Mouse (Mus musculus): ENCODE data around the gene Bin2. TPM values are rescaled to one million over a fixed set of nuclear protein-coding genes. Genes with fewer than 3 reads are reported as not detected.

Bin2 gene
- polyA plus RNA-seq, 1 experiment: 23.9 TPM

DNA sequence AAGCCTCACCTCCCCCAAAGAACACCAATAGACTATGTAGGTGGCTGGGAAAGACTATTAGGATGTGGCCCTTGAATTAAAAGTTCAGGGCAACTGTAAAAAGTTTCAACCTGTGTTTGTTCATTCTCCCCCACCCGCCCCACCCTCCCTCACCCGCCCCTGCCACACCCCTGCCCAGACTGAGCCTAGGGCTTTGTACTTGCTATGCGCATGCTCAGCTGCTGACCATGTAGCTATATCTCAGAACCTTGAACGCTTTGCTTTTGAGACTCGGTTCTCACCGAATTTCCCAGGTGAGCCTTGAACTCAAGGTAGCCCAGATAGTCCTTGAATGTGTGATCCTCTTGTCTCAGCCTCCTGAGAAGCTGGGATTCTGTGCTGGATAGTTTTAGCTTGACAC lies 32.5 kb upstream of the Bin2 start:
- WGBS: 72% methylated on average over 6 of the region's 6 CpGs
- Histone ChIP-seq H3K4me1 (ENCODE audit: control insufficient read depth, insufficient read depth, low read length) (no peaks in the 10 kb centered on the region), H3K4me3 (replicated peaks; ENCODE audit: extremely low read depth, low read depth, low read length) (no peak overlapping the region)
- TF ChIP-seq POLR2A (IDR thresholded peaks at IDR 0.05; ENCODE audit: borderline replicate concordance, extremely low read depth, low read depth, low read length) (no peak), CTCF (IDR thresholded peaks at IDR 0.05; ENCODE audit: insufficient read depth, low read length) (no peak)
- no peak for DNase-seq

DNA sequence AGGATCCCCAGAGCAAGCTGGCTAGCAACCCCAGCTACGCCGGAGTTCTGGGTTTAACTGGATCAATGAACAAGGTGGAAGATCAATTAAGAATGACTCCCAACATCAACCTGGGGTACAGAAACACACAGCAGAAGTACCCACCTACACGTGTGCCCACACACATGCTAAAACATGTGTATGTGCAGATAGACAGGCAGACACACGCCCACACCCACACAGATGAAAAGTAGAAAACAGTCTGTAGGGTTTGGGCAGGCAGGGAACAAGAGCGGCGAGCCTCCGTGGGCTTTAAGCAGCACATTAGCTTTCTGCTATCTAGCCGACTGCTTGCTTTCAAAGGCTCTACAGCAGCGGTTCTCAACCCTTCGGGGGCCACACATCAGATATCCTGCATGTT lies 31.8 kb upstream of the Bin2 start:
- H3K4me1 ChIP-seq (ENCODE audit: control insufficient read depth, insufficient read depth, low read length): no peaks in the 10 kb centered on the region
- no peak overlapping the region for H3K4me3 ChIP-seq (replicated peaks; ENCODE audit: extremely low read depth, low read depth, low read length)
- WGBS: 67% methylated on average over 10 of the region's 10 CpGs
- TF ChIP-seq POLR2A (IDR thresholded peaks at IDR 0.05; ENCODE audit: borderline replicate concordance, extremely low read depth, low read depth, low read length): no peak
- TF ChIP-seq CTCF (IDR thresholded peaks at IDR 0.05; ENCODE audit: insufficient read depth, low read length): no peak
- no peak for DNase-seq

DNA sequence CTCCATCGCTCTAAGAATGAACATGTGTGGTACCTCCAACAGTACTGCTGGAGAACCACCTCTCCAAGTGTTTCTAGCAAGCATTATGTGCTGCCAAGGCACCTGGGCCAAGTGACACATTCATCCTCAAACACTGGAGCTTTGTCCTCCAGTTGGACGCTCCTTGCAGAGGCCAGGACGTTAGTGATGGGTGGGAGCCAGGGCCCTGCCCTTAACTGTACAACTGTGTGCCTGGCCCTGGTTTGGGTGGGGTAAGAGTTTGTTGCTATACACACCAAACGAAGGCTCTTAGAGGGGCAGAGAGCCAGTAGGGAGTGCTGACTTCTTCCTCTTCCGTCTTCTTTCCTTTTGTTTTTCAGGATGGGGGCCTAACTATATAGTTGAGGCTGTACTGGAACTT lies 31.1 kb upstream of the Bin2 start:
- H3K4me3 ChIP-seq (replicated peaks; ENCODE audit: extremely low read depth, low read depth, low read length): no peak overlapping the region
- no peaks in the 10 kb centered on the region for H3K4me1 ChIP-seq (ENCODE audit: control insufficient read depth, insufficient read depth, low read length)
- 49% methylated on average over 5 of the region's 5 CpGs for WGBS
- TF ChIP-seq POLR2A (IDR thresholded peaks at IDR 0.05; ENCODE audit: borderline replicate concordance, extremely low read depth, low read depth, low read length): no peak
- TF ChIP-seq CTCF (IDR thresholded peaks at IDR 0.05; ENCODE audit: insufficient read depth, low read length): no peak
- DNase-seq: no peak

DNA sequence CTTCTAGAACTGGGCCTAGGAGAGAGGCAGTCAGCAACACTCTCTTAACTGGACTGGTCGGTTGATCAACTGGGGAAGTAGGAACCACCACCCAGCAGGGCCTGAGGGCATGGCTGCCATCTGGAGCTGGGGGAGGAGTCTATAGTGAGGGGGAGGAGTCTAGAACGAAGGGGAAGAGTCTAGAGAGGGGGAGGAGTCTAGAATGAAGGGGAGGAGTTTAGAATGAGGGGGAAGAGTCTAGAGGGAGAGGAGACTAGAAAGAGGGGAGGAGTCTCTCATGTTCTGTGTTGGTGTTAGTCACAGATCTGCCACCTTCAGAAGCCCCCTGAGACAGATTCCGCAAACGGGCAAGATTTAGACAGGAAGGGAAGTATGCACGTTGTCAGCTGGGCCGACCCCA lies 30.0 kb upstream of the Bin2 start:
- no peak for TF ChIP-seq POLR2A (IDR thresholded peaks at IDR 0.05; ENCODE audit: borderline replicate concordance, extremely low read depth, low read depth, low read length)
- no peak for TF ChIP-seq CTCF (IDR thresholded peaks at IDR 0.05; ENCODE audit: insufficient read depth, low read length)
- DNase-seq: no peak
- Histone ChIP-seq H3K4me3 (replicated peaks; ENCODE audit: extremely low read depth, low read depth, low read length) (no peak overlapping the region), H3K4me1 (ENCODE audit: control insufficient read depth, insufficient read depth, low read length) (no peaks in the 10 kb centered on the region)
- WGBS: 56% methylated on average over 6 of the region's 6 CpGs

DNA sequence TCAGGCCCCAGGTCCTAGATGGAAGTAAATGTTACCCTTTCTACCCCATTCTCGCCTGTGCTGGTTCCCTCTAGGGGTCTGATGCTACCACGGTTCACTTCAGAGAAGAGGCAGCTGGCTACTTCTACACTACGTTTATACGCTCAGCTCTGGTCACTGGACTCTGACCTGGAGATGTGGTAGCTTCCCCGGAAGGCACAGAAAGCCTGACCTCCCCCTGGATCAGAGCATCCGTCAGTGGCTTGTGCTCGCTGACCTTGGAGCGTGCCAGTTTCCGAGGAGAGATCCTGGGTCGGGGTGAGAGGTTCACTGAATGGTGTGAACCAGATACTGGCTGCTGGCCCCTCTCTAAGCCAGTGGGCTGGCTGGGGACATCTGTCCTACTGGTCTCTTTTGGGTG lies 28.7 kb upstream of the Bin2 start:
- H3K4me3 ChIP-seq (replicated peaks; ENCODE audit: extremely low read depth, low read depth, low read length): no peak overlapping the region
- 67% methylated on average over 10 of the region's 10 CpGs for WGBS
- no peak for TF ChIP-seq POLR2A (IDR thresholded peaks at IDR 0.05; ENCODE audit: borderline replicate concordance, extremely low read depth, low read depth, low read length)
- TF ChIP-seq CTCF (IDR thresholded peaks at IDR 0.05; ENCODE audit: insufficient read depth, low read length): no peak
- no peak for DNase-seq
- H3K4me1 ChIP-seq (ENCODE audit: control insufficient read depth, insufficient read depth, low read length): no peaks in the 10 kb centered on the region

DNA sequence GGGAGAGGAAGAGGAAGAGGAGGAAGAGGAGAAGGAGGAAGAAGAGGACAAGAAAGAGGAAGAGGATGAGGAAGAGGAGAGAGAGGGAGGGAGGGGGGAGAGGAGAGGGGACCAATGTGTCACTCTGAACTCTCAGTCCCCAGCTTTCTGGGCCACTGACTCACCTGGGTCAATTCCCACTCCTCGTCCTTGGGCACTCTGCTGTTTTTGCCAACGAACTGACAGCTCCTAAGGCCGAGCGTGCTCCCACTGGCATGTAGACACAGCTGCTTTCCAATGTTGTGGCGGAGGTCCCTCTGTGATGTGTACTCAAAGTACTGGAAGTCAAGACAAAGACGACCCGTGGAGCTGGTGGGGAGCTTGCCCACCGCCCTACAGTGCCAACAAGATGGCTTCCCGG lies 25.1 kb upstream of the Bin2 start:
- DNase-seq: no peak
- no peak for TF ChIP-seq POLR2A (IDR thresholded peaks at IDR 0.05; ENCODE audit: borderline replicate concordance, extremely low read depth, low read depth, low read length)
- no peak for TF ChIP-seq CTCF (IDR thresholded peaks at IDR 0.05; ENCODE audit: insufficient read depth, low read length)
- no peak overlapping the region for H3K4me3 ChIP-seq (replicated peaks; ENCODE audit: extremely low read depth, low read depth, low read length)
- H3K4me1 ChIP-seq (ENCODE audit: control insufficient read depth, insufficient read depth, low read length): no peaks in the 10 kb centered on the region
- 83% methylated on average over 9 of the region's 9 CpGs for WGBS

DNA sequence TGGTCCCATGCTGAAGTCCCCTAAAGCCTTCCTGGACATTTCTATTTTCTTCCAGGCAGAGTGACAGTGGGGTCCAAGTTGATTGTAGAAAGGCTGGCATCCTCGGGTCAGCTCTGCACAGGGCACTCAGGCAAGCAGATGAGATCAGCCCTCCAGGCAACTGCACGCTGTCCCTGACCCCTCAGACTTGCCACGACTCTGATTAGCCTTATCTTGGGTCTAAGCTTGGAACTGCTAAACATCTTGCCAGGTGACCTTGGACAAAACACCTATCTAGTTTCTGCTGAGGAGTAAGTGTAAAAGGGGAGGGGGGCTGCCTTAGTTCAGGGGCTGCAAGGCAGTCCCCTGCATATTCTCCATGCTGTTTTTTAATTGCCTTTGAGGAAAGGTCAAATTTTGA lies 22.6 kb upstream of the Bin2 start:
- TF ChIP-seq CTCF (IDR thresholded peaks at IDR 0.05; ENCODE audit: insufficient read depth, low read length): no peak
- TF ChIP-seq POLR2A (IDR thresholded peaks at IDR 0.05; ENCODE audit: borderline replicate concordance, extremely low read depth, low read depth, low read length): no peak
- H3K4me1 ChIP-seq (ENCODE audit: control insufficient read depth, insufficient read depth, low read length): no peaks in the 10 kb centered on the region
- no peak overlapping the region for H3K4me3 ChIP-seq (replicated peaks; ENCODE audit: extremely low read depth, low read depth, low read length)
- no peak for DNase-seq
- 39% methylated on average over 3 of the region's 3 CpGs for WGBS

DNA sequence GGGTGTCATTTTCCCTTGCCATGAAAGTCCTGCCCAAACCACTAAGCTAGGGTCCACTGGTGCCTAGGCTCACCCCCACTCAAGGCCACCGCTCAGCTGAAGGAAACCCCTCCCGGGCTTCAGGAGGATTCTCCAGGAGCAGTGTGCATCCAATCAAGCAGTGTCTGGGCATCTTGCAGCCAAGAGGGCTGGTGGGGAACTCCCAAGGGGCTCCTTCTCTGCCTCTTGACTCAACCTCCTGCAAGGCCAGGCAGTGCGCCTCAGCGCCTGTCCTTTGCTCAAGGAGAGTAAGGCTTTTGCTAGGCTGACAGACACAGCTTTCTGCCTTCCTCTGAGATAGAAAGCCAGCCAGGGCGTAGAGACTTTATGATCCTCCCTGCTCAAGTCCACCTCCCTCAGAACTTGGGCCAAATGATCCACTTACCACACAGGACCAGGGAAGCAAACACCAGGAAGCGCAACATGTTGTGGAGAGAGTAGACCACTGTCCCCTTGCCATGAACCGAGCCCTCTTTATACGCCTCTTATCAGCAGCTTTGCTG lies 18.1 kb upstream of the Bin2 start, which contains the start of gene Cela1:
Gene Cela1, minus strand, starts transcription at position 492 of the 542 bp plus-strand sequence.
- no peak for TF ChIP-seq CTCF (IDR thresholded peaks at IDR 0.05; ENCODE audit: insufficient read depth, low read length)
- no peak for TF ChIP-seq POLR2A (IDR thresholded peaks at IDR 0.05; ENCODE audit: borderline replicate concordance, extremely low read depth, low read depth, low read length)
- WGBS: 64% methylated on average over 8 of the region's 8 CpGs
- DNase-seq: no peak
- H3K4me1 ChIP-seq (ENCODE audit: control insufficient read depth, insufficient read depth, low read length): no peaks in the 10 kb centered on the region
- H3K4me3 ChIP-seq (replicated peaks; ENCODE audit: extremely low read depth, low read depth, low read length): no peak within 1 kb of the TSS

DNA sequence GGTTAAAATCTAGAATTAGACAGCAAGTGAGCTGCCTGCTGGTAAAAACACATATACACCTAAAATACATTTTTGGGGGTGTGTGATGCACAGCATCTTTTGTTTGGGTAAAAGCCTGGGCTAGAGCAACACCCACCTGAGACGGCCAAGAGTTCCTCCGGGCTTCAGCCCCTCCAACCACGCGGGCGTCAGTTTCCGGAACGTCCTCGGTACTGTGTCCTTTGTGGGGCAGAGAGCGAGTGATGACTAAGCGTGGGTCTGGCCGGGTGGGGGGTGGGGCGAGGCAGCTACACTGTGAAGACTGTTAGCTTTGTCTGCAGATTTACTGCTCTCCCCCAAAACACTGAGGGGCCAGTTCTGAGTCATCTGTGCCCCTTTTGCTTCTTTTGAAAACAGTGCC lies 17.6 kb upstream of the Bin2 start:
- Histone ChIP-seq H3K4me1 (ENCODE audit: control insufficient read depth, insufficient read depth, low read length) (no peaks in the 10 kb centered on the region), H3K4me3 (replicated peaks; ENCODE audit: extremely low read depth, low read depth, low read length) (no peak overlapping the region)
- no peak for DNase-seq
- WGBS: 27% methylated on average over 12 of the region's 12 CpGs
- no peak for TF ChIP-seq CTCF (IDR thresholded peaks at IDR 0.05; ENCODE audit: insufficient read depth, low read length)
- no peak for TF ChIP-seq POLR2A (IDR thresholded peaks at IDR 0.05; ENCODE audit: borderline replicate concordance, extremely low read depth, low read depth, low read length)

DNA sequence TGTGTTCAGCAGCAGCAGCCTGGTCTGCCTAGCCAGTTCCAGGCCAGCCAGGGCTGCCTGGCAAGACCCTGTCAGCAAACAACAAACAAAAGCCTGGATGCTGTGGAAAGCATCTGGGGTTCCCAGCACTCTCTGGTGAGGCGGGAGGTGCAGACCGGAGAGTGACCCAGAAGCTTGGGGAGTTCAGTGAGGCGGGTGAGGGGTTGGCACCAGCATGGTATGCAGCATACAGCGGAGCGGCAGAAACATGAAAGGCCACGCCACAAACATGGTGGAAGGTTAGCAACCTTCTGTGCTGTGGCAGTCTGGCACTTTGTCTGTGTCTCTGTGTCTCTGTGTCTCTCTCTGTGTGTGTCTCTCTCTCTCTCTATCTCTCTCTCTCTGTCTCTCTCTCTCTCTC lies 17.1 kb upstream of the Bin2 start:
- TF ChIP-seq CTCF (IDR thresholded peaks at IDR 0.05; ENCODE audit: insufficient read depth, low read length) (no peak), POLR2A (IDR thresholded peaks at IDR 0.05; ENCODE audit: borderline replicate concordance, extremely low read depth, low read depth, low read length) (no peak)
- WGBS: 83% methylated on average over 6 of the region's 6 CpGs
- no peak overlapping the region for H3K4me3 ChIP-seq (replicated peaks; ENCODE audit: extremely low read depth, low read depth, low read length)
- no peaks in the 10 kb centered on the region for H3K4me1 ChIP-seq (ENCODE audit: control insufficient read depth, insufficient read depth, low read length)
- DNase-seq: no peak
